Mouse (Mus musculus) retina, adult 2 months (tissue): Measurements from ENCODE around the gene Igf2r.

Source experiments
- DNase-seq: peaks from one replicate; pipeline ENCODE4 v3.0.0-alpha.2; 2012; ENCODE audit warnings: low read depth, low spot score

Gene Igf2r

GRCm38 (mm10) chr17:12782861-12783847, 13.7 kb upstream of the Igf2r start:
- DNase-seq: no peak

- DNase-seq: no peak
Measured at GRCm38 (mm10) chr17:12781101-12781500, 11.6 kb upstream of the Igf2r start.

DNA sequence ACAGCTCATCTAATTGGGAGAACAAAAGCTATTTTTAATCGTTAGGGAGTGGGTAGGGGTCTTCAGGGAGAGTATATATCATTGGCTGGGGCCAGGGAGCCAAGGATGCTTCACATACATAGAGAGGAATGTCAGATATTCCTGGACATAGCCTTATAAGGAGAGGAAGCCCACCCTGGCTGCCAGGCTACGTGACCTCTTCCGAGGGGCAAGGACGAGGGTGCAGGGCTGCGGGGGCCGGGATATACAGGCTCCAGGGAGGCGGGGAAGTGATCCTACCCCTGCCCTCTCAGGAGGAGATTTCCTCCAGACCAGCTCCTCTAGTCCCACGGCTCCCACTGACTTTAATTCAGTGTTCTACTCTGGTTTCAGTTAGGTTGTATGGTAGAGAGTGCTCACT, 10.7 kb upstream of the Igf2r start:
- no peak for DNase-seq

- DNase-seq: no peak
Measured at GRCm38 (mm10) chr17:12779442-12779841, 10.0 kb upstream of the Igf2r start.

DNA sequence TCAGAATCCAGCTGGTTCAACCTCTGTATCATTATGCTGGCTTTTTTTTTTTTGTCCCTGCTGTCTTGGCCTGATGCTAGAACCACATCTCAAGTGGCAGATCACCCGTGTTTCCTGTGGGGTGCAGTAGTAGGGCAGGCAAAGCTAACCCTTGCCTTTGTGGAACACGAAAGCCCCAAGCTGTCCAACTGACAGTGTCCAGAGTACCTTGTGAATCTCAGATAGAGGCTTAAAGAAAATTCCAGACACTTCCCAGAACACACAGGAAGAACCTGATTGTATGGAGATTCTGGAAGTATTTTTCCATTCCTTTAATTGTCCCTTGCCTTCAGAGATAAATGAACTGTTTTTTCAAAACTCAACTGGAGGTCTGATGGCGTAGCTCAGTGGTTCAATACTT, 4.5 kb upstream of the Igf2r start:
- no peak for DNase-seq

GRCm38 (mm10) chr17:12770500-12770899, 1.0 kb upstream of the Igf2r start:
- DNase-seq: no peak

GRCm38 (mm10) chr17:12768415-12769379, 767 bp downstream of the Igf2r start:
- DNase-seq: no peak

DNA sequence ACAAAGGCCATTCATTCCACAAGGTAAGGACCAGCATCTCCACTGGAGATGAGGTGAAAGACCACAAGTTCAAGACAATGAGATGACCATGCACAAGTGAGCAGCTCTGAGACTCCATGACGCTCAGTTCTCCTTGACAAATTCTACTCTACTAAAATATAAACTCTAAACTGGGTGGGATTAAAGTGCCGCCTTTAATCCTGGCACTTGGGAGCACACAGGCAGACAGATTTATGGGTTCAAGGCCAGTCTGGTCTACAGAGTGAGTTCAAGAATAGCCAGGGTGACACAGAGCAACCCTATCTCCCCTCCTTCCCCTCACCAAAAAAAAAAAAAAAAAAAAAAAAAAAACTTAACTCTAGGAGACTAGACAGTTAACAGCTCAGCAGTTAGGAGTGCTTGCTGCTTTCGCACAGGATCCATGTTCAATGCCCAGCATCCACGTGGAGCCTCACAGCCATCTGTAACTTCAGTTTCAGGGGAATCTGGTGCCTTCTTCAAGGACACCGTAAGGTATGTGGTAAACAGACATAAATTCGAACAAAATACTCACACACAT, 2.1 kb downstream of the Igf2r start:
- no peak for DNase-seq

- no peak for DNase-seq
Measured at GRCm38 (mm10) chr17:12763412-12763811, 6.1 kb downstream of the Igf2r start.

DNA sequence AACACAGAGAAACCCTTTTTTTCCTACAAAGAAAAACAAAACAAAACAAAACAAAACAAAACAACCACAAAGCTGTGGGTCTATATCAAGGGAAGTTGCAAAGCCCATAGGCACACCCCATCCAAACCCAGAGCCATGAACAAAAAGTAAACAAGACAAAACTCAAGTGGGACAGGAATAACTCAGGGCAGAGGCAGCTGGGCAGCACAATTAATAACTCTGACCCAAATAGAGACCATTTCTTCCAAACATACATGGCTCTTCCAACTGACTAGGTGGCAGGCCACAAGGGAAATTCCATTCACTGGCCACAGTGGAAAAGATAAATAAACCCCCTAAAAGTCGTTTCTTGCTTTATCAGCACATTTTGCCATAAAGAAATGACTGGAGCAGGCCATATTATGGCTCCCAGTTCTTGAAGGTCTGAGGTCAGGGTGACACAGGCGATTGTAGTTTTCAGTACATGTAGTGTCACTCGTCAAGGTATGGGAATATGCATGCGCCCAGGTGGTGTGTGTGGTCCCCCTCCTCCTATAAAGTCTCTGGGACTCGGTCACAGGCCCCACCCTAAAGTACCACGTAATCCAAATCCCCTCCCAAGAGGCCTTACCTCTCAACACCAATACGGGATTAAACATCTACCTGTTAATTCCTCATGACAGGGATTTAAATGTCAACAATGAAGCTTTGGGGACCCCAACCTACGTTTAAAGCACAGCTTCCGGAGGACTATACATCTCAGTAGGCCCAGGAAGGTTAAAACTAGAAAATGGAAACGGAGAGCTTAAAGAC, 8.9 kb downstream of the Igf2r start:
- DNase-seq: no peak

DNA sequence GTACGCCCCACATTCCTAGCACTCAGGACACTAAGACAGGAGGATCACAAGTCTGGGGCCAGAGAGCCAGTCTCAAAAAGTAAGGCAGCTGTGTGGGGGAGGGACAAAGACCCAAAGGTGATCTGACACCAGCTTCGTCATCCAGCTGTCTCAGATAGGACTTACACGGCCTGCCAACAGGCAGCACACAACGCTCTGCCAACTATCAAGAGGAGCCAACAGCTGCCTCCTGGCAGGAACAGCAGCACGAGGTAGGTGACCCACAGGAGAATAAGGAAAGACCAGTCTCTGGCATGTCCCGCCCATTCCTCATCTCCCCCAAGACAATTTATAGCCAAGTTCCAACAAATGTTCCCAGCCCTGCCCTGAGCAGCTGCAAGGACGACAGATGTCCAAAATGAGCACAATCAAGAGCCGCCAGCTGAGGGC, 9.8 kb downstream of the Igf2r start:
- no peak for DNase-seq

- no peak for DNase-seq
Measured at GRCm38 (mm10) chr17:12758701-12759455, 10.6 kb downstream of the Igf2r start.

DNA sequence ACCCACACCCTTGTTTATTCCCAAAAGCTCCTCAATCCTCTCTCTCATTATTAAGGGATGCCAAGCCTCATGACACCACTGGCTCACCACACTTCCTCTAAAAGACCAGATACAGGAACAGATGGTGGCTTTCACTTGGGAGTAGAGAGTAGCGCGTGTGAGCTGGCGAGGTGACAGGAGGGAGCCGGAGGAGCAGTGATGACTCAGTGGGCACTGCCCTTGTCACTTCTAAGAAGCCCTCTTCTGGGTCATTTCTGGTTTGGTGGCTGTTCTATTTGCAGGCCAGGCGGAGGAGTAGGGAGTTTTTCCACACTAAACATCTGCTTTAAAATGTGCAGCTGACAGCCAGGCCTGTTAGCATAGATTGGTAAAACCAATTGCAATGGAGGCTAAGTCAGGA, 11.5 kb downstream of the Igf2r start:
- DNase-seq: no peak

GRCm38 (mm10) chr17:12757161-12757560, 12.3 kb downstream of the Igf2r start:
- DNase-seq: no peak

DNA sequence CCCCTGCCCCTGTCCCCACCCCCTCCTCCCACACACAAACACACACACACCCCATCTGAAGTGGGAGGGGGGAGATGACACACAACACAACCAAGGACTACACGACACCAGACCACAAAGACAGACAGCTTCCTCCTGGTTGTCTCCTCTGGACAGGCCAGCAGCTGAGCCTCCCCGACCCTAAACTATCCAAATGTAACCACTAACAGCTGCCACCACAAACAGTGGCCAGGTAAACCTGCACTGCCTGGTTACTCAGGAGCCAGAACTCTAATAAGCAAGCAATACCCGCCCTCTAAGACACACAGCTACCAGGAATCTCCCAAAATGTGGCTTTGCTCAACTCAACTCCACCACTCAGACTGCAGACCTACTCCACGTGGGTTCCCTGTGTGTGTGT, 13.5 kb downstream of the Igf2r start:
- no peak for DNase-seq

DNA sequence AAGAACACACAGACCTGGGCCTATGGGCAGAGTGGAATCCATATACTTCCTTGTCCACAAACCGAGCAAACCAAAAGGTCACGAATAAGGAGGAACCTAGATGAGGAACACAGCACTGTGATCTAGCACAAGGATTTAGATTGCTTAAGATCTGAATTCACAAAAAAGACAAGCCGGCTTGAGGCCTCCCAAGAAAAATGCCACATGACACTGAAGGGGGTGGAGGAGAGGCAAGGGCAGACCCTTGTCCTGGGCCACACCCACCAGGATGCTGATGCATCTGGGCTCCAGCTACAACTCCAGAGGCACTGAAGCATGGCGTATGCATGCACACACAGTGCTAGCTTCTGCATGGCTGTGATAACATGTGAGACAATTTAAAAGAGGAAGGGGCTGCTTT, 14.3 kb downstream of the Igf2r start:
- no peak for DNase-seq

- no peak for DNase-seq
Measured at GRCm38 (mm10) chr17:12754243-12755007, 15.0 kb downstream of the Igf2r start.

DNA sequence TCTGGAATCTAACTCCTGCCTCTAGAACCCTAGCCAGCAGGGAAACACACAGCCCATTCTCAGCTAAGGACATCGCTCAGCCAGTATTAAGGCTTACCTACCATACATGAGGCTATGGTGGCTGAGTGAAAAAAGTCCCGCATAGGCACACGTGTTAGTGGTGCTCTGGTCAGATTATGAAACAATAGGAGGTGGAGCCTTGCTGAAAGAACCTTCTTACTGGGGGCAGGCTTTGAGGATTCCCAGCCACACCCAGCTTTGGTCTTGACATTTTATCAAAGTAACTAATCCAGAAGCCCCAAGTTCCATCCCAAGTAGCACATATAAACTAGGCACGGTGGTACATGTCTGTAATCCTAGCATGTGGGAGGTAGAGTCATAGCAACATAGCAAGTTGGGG, 16.4 kb downstream of the Igf2r start:
- DNase-seq: no peak

DNA sequence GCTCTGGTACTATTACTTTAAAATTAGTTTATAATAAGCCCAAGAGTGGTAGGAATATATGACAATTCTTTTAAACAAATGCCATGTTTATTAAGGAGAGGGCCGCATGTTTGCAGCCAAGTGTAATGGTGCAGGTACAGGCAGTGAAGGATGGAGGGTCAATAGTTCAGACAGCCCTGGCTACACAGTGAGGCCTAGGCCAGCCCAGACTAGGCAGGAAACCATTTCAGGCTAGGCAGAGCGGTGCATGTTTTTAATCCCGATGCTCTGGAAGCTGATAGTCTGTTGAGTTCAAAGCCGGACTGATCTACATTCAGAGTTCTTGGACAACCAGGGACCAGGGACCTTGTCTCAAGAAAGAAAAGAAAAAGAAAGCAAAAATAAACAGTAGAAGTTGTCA, 17.8 kb downstream of the Igf2r start:
- DNase-seq: no peak

DNA sequence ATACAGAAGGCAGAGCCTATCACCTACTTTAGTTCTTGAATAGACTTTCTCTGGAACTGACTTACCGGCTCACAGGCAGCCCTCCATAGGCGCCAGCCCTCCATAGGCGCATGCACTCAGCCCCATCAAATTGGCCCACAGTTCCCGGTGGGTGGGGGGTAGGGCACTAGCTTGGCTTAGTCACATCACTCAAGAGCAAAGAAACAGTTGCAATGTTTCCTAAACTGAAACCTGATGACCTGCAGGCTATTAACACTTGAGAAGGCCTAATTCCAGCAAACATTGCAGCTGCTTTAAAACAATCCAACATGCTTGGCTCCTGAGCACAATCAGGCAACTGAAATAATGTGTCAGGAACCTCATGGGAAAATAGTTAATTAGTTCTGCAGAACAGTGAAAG, 18.2 kb downstream of the Igf2r start:
- no peak for DNase-seq
